Mouse (Mus musculus) ovary, postnatal 14 days (tissue): Measurements from ENCODE around the gene Rgs13.
A peak's percentile ranks its signal among the peaks of the same experiment; 100 is the strongest.

Experiments
- DNase-seq: peaks from one replicate; pipeline ENCODE4 v3.0.0; 2022; ENCODE audit warnings: low spot score

Gene Rgs13

DNA sequence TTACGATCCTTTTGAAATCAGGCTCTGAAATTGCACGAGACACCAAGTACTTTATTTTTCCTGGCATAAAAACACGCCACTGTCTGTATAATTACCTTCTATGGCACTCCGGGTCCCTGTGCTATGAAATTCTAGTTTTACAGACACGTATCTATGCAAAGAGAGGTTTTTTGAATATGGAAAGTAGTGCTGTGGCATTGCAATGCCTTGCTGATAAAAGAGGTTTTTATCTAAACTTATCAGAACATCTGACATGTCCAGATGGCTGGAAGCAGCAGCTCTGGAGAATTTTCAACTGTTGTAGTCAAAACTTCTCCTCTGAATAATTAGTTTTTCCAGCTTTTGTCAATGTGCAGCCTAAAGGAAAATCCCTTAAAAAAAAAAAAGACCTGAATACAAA is at the start of gene Rgs13:
Gene Rgs13, minus strand, starts transcription at position 207 of the 400 bp plus-strand sequence.
- no peak for DNase-seq

DNA sequence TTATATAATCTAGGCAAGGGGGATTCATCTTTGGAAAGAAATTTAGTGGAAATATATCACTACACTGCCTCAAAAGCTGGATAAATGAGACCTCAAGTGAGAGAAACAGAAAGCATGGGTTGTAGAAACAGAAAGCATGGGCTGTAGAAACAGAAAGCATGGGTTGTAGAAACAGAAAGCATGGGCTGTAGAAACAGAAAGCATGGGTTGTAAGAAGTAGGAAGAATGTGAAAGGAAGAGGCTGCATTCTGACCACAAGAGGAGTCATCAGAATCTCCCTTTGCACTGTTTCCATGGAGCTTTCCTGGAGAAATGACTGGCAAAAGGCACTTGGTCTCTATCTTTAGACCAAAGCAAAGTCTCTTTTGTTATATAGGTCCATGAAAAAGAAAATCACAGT is 38.1 kb upstream of the Rgs13 start:
- DNase-seq = no peak

DNA sequence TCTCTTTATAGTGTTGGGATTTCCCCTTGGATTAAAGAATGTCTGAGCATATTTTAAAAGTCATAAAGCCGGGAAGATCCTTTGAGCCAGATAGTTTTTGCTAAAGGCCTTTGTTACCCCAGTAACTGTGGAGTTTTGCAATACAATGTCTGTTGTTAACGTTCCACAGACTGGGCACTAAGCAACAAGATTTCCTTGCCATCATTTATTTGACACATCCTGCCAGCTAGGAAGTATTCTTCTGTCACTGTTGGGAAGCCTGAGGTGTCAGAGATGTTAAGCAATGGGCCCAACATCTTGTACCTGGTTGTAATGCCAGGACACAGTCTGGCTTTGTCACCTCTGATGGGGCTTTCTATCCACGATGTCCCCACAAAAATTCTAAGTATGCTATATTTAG is 33.7 kb upstream of the Rgs13 start:
- no peak for DNase-seq

DNA sequence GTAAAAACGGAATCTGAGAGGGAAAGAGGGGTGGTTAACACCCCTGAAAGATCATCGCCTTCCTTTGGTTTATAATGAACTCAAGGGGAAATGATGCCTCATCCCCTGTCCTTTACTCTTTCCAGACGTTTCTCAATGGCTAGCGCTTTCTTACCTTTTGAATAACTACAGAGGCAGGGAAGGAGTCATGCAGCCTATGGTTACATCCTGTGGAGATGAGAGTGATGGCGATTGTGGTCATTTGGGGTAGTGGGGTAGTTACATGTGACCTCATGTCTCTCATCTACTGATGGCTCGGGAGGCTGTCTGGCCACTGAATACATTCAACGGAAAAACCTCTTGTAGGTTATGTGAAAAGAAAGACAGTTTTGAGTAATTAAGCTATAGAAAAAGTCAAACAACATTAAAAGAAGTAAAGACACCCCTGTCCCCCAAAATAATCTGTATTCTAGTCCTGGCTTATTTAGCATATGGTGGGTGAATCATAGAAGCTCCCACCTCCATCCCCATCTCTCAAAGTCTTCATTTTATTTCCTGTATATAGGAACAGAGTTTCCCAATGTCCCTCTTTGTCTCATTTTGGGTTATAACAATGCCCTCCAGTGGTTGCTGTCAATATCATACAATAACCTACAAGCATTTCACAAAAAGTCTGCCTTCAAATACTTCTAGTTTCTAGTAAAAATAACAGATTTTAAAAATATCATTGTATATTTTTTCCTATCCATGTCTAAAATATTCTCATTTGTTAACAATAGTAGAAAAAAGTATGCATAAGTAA is 29.3 kb upstream of the Rgs13 start:
- no peak for DNase-seq

DNA sequence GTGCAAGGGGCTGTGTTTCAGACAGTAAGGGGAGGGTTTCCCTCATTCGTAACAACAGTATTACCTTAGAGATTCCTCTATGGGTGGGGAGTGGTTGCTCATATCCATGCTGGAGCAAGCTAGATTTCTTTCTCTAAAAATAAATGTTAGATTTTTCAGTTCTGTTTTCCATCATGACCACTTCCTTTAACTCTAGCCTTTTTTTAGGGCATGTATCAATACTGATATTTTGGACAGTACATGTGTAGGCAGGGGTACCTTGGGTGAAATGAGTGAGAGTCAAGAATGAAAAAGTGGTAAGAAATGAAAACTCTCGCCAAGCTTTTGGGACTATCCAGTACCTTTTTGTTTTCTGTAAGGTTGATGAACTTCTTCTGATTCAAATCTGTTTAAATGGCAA is 27.6 kb upstream of the Rgs13 start:
- no peak for DNase-seq

DNA sequence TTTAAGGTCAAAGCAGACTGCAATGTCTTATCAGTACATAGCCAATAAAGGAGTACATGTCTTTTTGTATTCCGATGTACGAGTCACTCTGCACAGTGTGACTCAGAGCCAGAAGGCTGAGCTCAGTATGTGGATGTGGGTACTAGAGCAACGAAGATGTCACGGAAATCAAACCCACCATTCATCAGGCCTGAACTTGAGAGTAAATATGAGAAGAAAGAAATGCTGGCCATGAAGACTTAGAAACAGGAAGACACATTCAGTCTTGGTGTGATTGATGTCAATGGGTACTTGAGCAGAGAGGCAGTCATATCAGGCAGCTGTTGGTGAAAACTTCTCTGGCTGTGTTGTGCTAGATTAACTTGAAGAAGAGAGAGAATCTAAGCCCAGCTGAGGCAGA is 25.8 kb upstream of the Rgs13 start:
- no peak for DNase-seq

DNA sequence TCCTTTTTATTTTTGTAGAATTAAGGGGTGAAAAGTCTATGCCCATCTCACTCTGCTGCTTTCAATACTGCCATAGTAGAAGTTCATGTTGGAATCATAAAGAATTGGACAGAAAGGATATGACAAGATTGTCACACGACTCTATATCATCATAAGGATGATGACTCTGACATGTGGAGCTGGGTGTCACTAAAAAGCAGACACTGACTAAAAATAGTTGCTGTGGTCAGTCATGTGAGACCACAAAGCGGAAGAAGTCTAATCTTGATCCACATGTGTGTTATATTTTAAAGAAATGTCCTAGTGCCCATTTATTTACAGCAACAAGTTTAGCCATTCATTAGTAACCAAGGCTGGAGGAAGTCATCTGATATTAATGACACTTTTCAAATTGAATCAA is 23.3 kb upstream of the Rgs13 start:
- no peak for DNase-seq

DNA sequence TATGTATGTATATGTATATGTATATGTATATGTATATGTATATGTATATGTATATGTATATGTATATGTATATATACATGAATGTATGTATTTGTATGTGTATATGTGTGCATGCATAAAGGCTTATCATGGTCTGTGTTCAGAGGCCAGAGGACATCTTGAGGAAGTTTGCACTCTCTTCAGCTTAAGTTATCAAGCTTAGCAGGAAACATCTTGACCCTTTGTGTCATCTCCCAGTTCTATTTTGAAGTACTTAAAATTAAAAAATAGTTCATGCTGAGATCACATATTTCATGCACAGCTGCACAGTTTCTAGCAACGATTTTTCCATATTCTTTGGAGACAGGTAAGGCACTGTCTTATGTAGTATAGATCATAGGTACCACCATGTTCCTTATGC is 22.4 kb upstream of the Rgs13 start:
- no peak for DNase-seq

DNA sequence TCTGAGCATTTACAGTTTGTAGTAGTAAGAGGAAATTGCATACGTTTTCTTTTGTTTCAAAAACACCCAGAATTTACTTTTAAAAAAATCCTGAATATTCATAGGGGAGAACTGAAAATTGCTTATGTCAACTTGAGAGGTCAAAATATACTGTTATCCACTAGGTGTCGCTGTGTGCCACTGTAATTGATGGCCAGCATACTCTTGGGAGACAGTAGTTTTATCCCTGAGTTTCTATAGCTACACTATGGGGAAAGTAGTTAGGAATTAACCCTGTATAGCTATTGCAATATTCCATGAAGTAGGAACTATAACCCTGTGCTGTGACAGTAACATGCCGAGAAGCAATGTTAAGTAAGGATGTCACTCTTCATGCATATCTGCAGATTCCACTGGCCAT is 20.5 kb upstream of the Rgs13 start:
- peak; percentile 41 for DNase-seq

DNA sequence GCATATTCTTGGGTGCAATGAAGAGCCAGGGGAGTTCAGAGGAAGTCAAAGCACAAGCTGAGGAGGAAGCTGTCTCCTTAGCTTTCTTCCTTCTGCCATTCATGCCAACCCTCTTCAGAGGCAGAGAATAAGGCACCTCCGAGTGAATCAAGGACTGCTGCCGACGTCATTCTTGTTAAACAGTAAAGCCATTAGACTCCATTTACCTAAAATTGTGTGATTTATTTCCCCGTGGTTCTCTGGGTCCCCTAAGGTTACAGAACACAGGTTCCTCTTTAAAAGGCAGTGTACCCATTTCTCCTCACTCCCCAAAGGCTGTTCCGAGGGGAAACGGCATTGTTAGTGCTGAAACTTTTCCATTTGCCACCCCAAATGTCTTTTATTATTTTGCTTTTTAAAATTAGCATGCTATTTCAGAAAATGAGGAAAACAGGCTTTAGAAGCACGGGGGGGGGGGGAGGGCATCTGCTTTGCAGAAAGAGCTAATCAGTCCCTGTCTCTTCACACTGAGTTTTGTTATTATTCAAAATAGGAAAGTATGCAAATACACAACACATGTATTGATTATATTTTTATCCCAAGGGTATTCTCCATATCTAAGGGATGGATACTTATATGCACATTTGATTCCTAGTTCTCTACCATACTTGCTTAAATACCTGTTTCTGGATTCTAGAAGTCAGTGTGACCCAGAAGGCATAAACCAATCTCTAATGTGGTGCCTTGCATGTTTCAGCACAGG is 9.7 kb upstream of the Rgs13 start:
- DNase-seq = no peak

DNA sequence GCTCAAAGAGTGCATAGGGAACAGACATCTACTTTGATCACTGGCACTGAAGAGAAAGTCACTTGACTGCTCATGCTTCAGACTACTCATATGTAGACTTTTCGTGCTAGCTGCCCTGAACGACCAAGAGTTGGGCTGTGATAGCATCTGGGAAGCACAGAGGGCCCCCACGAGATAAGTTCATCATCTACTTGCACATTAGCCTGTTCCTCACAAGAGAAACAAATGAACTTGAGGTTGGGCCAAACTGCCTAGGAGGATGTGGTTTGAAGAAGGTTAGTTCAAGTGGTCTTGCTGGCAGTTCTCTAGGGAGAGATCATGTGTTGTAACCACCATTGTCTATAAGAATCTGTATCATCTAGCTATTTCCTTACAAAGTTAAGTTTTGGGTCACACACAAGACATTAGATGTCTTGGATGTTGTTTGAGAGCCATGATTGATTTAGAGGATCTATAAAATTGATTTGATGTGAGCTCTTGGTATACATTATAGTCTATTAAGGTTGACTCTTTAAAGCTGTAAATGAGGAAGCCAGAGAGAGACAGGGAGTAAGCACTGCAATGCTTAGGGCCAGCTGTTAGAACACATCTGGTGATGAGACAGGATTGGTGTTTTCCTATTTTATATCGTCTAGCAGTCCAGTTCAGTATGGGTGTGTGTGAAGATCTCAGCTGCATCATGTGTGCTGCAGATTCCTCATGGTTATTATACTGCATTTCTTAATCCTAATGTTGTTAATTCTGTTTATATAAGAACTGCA is 8.0 kb upstream of the Rgs13 start:
- no peak for DNase-seq

DNA sequence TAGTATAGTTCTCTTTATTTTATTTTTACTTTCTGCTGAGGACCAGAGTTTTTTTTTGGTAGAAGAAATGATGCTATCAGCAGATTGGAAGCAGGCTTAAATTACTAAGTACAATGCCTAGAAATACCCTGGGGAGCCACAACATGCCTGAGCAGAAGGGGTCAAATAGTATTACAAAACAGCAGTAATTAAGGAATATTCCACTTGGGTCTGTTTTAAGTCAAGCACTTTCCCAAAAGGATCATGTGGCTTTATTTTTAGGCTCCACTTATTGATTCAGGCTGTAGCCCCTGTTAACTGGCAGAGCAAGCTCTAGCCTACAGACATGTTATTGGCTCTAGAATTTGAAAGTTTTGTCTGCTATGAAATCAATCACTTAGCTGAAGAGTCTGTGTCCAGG is 6.5 kb upstream of the Rgs13 start:
- DNase-seq = no peak

DNA sequence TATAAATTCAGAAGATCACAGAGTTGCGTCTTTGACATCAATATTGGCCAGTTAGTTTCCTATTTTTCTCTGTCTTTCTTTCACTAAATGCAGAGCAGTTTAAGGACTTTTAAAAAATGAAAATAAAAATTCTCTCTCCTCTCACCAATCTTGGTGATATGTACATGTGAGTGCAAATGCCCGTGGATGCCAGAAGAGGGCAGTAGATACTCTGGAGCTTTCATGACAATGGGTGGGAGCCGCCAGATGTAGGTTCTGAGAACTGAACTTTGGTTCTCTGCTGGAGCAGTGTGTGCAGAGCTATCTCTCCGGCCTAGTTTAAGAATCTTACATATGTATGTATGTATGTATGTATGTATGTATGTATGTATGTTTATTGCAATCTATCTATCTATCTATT is 2.4 kb upstream of the Rgs13 start:
- DNase-seq = no peak

DNA sequence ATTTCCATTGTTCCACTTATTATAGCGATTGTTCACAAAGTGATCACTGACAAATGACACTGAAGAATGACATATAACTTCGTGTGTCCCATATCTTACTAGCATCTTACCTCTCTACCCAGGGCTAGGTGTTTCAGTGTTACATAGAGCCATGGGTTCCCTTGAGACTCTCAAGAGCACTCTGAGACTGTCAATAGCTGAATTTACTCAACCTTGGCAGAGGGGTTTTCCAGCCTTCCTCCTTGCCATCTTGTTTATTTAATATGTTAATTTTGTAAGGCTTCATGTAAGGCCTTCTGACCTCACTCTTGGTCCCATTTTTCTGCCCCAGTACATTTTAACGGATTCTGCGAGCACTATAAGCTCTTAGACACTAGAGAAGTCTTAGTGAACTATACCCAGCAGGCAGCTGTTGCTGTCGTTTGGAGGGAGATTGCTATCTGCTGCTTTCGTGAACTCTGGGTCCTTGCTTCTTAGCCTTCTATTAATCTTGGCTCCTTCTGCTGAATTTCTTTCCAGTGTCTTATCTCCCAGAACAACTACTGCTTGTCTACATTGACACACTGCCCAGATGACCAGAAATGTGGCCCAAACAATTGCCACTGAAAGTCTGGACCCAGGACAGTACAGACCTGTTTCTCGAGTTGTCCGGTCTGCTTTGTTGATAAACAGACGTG is 1.2 kb upstream of the Rgs13 start:
- no peak for DNase-seq

DNA sequence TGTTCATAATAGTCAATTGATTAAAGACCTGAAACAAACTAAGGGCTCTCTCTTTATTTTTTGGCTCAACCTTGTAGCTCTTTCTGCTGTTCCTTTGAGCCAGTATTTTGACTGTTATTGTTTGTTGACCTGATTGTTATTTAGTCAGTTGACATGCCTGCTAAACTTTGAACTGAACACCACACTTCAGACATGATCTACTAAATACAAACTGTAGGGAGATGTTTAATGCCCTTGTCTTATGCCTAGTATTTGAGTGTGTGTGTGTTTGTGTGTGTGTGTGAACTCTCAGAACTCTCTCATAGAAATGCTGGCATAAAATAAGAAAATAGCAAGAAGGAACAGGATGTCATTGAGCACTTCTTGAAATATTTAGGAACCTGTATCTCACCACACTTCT is 448 bp upstream of the Rgs13 start:
- no peak for DNase-seq

DNA sequence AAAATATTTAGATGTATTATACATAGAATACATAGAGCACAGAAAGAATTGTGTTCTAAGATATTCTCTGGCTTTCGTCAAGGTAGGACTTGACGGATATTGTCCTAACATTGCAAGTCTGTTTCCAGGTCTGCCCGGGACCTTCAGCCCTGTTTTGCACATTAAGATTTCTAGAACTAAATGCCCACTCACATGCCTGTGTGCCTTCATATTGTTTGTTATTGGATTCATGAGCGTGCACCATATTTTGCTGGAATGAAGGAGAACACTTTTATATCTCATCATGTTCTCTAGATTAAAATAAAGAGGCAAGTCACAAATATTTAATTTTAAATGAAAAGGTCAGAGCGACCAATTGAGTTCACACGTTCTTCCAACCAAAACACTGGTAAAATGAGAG is 2.4 kb downstream of the Rgs13 start:
- DNase-seq = no peak

DNA sequence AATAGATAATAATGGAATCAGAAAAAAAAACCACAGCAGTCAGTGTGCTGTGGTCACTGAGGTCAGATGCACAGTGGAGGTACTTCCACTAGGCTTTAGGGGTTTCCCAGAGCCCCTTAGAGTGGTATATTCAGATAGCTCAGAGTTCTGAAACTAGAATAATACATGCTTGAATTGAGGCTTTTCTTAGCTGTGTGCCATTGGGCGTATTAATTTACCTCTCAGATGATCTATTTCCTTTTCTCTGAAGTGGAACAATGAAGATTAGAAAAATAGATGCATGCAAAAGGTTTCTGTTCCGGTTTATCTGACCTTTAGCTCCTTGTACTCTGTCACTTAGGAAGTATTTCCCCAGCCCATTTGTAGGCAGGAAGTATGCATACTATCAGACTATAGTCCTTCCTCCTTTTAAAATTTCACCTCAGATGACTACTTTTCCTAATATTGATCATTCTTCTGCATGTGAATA is 3.6 kb downstream of the Rgs13 start:
- DNase-seq = no peak

DNA sequence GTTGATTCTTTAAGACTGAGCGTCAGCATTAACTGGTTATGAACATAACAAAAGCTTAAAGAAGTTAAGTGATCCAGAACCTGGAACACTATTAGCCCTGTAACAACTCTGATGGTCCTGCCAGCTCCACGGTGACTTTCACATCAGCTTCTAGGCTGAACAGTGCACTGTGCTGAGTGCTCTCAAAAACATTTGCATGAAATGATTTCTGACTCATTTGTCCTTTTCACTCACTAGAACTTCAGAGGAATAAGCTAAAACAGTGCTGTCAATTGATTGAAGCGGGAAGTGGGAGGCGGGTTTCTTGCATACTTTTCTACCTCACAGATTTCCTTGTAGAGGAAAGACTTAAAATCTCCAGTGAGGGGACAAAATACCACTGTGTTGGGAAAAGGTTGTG is 8.3 kb downstream of the Rgs13 start:
- DNase-seq = no peak

DNA sequence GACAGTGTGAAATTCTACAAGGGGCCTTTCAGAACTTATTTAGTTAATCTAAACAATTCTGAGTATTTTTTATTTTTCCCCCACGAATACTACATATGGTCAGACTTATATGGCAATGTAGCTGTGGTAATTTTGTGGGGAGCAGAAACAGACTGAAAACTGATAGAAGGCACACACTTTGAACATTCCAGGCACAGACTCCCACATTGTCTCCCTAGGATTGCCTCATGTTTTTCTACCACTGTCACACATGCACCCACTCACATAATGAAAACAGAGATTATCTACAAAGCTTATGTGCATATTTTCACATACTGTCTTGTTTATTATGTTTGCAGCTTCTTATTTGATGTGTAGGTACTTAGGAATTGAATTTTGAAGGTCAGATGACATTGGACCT is 9.4 kb downstream of the Rgs13 start:
- DNase-seq = no peak

DNA sequence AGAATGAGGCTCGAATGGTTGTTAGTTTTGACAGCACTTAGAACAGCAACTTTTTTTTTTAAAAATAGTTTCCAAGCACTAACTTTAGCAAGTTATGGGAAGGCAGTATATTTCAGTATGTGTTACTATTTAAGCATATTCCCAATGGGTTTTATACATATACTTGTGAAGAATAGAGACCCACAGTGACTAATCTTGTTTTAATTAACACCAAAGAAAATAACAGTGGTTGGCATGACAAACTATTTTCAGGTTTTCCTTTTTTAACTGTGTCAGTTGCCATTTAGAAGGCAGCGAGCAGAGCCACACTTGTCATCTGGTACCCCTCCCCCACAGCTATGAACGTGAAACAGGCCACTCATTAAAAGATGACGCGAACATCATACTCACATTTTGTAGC is 10.3 kb downstream of the Rgs13 start:
- DNase-seq = no peak

DNA sequence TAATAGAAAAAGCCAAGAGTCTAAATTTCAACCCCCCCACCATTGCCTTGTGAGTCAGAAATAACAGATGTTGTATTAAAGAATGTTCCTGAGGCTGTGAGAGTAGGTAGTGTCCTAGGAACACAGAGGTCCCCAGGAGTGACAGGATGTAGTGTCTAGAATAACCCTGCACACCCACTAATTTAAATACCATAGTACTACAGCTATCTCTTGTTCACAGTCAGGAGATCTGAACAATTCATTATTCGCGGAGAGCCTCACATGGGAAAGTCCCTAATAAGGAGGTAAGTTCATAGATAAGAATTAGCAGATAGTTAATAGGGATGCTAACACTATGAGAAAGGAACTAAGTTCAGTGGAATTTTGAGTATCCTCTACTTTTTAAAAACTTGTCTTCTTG is 10.9 kb downstream of the Rgs13 start:
- no peak for DNase-seq

DNA sequence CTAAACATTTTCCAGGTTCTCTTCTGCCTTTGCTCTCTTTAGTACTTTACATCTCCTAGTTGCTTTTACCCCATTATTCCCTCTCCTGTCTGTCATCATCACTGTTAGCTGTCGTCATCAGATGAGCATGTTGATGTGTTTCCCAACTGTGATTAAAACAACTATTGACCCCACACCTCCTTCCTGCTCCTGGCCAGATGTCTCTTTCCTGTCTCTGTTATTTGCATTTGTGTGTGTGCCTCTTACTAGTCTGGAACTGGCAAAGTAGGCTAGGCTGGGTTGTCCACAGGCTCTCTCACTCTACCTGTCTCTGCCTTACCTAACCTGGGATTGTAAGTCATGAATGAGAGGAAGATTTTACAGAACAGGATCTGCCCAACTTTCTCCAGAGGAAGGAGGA is 24.6 kb downstream of the Rgs13 start:
- no peak for DNase-seq

DNA sequence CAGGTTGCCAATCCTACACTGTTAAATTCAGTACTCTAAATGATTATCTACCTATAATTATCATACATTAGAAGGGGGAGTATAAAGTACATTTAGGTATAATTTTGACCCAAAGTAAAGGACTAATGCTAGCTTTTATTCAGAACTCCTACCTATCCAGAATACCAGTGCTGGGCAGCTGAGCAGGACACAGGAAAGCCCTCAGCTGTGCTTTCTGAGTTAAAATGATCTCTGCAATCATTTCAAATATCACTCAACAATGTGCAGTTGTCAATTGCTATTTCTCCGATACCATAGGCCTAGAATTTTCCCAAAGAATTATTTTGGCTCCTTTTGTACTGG is 25.0 kb downstream of the Rgs13 start:
- no peak for DNase-seq
